8 mouse cellular contexts compared by ENCODE assay signal in the genomic region with DNA sequence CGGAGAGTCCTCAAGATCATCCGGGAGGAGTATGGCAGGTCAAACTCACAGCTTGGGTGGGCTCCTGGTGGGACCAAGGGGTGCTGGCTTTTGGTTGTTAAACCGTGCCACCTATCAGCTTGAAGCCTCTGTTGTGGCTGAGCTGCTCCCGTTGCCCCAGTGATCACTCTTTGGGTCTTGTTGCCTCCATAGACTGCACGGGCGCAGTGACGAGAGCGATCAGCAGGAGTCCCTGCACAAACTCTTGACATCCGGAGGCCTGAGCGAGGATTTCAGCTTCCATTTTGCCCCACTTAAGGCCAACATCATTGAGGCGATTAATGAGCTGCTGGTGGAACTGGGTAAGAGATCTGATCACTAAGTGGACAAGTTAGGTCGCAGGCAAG. TPM values are rescaled to one million over a fixed set of nuclear protein-coding genes. Genes with fewer than 3 reads are reported as not detected.
DNase-seq lines count a peak whose midpoint lies in the region; ATAC-seq lines count a peak whose summit lies in the region.

No protein-coding gene starts in this region.

- H3K36me3 ChIP-seq in erythroblast, embryonic 14.5 days (ENCODE audit: control insufficient read depth) = peaks cover 43% of the 10 kb centered on the region
- H3K36me3 ChIP-seq in midbrain, embryonic 15.5 days (replicated peaks) = peaks cover 22% of the 10 kb centered on the region

- ATAC-seq in midbrain, embryonic 15.5 days (replicated peaks) = 0 out of 2 replicates have a peak, but pooled peaks have one; percentile 7

- H3K9me3 ChIP-seq in erythroblast, embryonic 14.5 days (ENCODE audit: control insufficient read depth, low read length) = no peaks in the 10 kb centered on the region
- H3K9me3 ChIP-seq in midbrain, embryonic 15.5 days = no peaks in the 10 kb centered on the region

- peak overlapping the region; percentile 74 for H3K4me3 ChIP-seq in erythroblast, embryonic 14.5 days (replicated peaks)
- H3K4me3 ChIP-seq in midbrain, embryonic 15.5 days = peak overlapping the region; percentile 76

- H3K9ac ChIP-seq in midbrain, embryonic 15.5 days = peak overlapping the region; percentile 62

- peaks cover 30% of the 10 kb centered on the region for H3K4me1 ChIP-seq in erythroblast, embryonic 14.5 days (ENCODE audit: control insufficient read depth)
- H3K4me1 ChIP-seq in midbrain, embryonic 15.5 days = peaks cover 23% of the 10 kb centered on the region

- WGBS in midbrain, embryonic 15.5 days = 3% methylated on average over 12 of the region's 12 CpGs

- H3K27ac ChIP-seq in midbrain, embryonic 15.5 days = peak overlapping the region; percentile 84

- H3K27me3 ChIP-seq in erythroblast, embryonic 14.5 days (ENCODE audit: control insufficient read depth) = no peaks in the 10 kb centered on the region; the same call in 1 of the 2 replicates
- H3K27me3 ChIP-seq in midbrain, embryonic 15.5 days (replicated peaks) = no peaks in the 10 kb centered on the region

- peak; percentile 11 for DNase-seq in kidney, adult 18-20 months
- no peak for DNase-seq in kidney, adult 11 months
- peak; percentile 71 for DNase-seq in MN1 (ENCODE audit: low spot score)
- DNase-seq in kidney, postnatal 10 days = peak; percentile 52
- no peak for DNase-seq in urinary bladder, postnatal 25 days (ENCODE audit: low spot score)
- DNase-seq in layer of hippocampus, adult 9-10 months (ENCODE audit: low spot score) = no peak

- peak overlapping the region; percentile 97 for H3K4me2 ChIP-seq in midbrain, embryonic 15.5 days

RNA-seq across cellular contexts. Expression of a gene that starts 0.6 kb away (rescaled TPM):
- 18.6 and 27.3 TPM in 2 replicates for polyA plus RNA-seq in erythroblast, embryonic 14.5 days (2012)
- 78.2 and 88.8 TPM in 2 replicates for polyA plus RNA-seq in midbrain, embryonic 15.5 days (2015; fragmentation: Nextera tagmentation; extraction: Ambion mirVana)

RNA-seq across cellular contexts. Expression of a gene that starts 42.3 kb away (rescaled TPM):
- polyA plus RNA-seq in erythroblast, embryonic 14.5 days (2012) = not detected in 2 replicates
- polyA plus RNA-seq in midbrain, embryonic 15.5 days (2015; fragmentation: Nextera tagmentation; extraction: Ambion mirVana) = 7.2 and 8.7 TPM in 2 replicates

RNA-seq across cellular contexts. Expression of a gene that starts 50.5 kb away (rescaled TPM):
- 0.04 and 0.09 TPM in 2 replicates for polyA plus RNA-seq in erythroblast, embryonic 14.5 days (2012)
- polyA plus RNA-seq in midbrain, embryonic 15.5 days (2015; fragmentation: Nextera tagmentation; extraction: Ambion mirVana) = 8.1 and 9.5 TPM in 2 replicates

Comparison
In these comparisons a context has a peak if more than half of its experiments do, and no peak if none do; other contexts are left out.
1. DNase-seq: peak in kidney, adult 18-20 months (single experiment), MN1 (single experiment) and kidney, postnatal 10 days (single experiment); none in kidney, adult 11 months (single experiment), urinary bladder, postnatal 25 days (single experiment) and layer of hippocampus, adult 9-10 months (single experiment).